Mouse (Mus musculus): Measurements from ENCODE around the gene Ankrd23. TPM values are rescaled to one million over a fixed set of nuclear protein-coding genes. Genes with fewer than 3 reads are reported as not detected.

The Ankrd23 gene
- total RNA-seq, 2 experiments from 2014 or later: 6.1 to 7.5 TPM

- DNase-seq (ENCODE audit: low spot score in 2 of 2): peak; percentile 95 to 99
Observed at GRCm38 (mm10) chr1:36546888-36547471, 10.3 kb upstream of the Ankrd23 start, which contains the start of gene Ankrd39. Gene Ankrd39 (minus strand): TSS chr1:36547445.

- no peak for DNase-seq (ENCODE audit: low spot score in 2 of 2)
Observed at GRCm38 (mm10) chr1:36545845-36546600, 9.3 kb upstream of the Ankrd23 start.

GRCm38 (mm10) chr1:36545382-36545781 is 8.7 kb upstream of the Ankrd23 start:
- DNase-seq (ENCODE audit: low spot score in 2 of 2): no peak

GRCm38 (mm10) chr1:36542925-36543324 is 6.2 kb upstream of the Ankrd23 start:
- DNase-seq (ENCODE audit: low spot score in 2 of 2): no peak

- peak in 1 of 2 experiments; percentile 48 for DNase-seq (ENCODE audit: low spot score in 2 of 2)
Observed at GRCm38 (mm10) chr1:36541844-36542243, 5.2 kb upstream of the Ankrd23 start.

- DNase-seq (ENCODE audit: low spot score in 2 of 2): no peak
Observed at GRCm38 (mm10) chr1:36540807-36541206, 4.1 kb upstream of the Ankrd23 start.

- DNase-seq (ENCODE audit: low spot score in 2 of 2): no peak
Observed at GRCm38 (mm10) chr1:36540132-36540531, 3.4 kb upstream of the Ankrd23 start.

- no peak for DNase-seq (ENCODE audit: low spot score in 2 of 2)
Observed at GRCm38 (mm10) chr1:36539186-36539585, 2.5 kb upstream of the Ankrd23 start, which contains the start of gene Gm42417. Gene Gm42417 (minus strand): TSS chr1:36539429.

- DNase-seq (ENCODE audit: low spot score in 2 of 2): no peak
Observed at GRCm38 (mm10) chr1:36538727-36539126, 2.0 kb upstream of the Ankrd23 start.

- DNase-seq (ENCODE audit: low spot score in 2 of 2): no peak
Observed at GRCm38 (mm10) chr1:36536397-36536728, 320 bp downstream of the Ankrd23 start.

- DNase-seq (ENCODE audit: low spot score in 2 of 2): no peak
Observed at GRCm38 (mm10) chr1:36535477-36536396, 946 bp downstream of the Ankrd23 start.

- DNase-seq (ENCODE audit: low spot score in 2 of 2): no peak
Observed at GRCm38 (mm10) chr1:36534595-36535058, 2.1 kb downstream of the Ankrd23 start.

- no peak for DNase-seq (ENCODE audit: low spot score in 2 of 2)
Observed at GRCm38 (mm10) chr1:36533546-36533945, 3.1 kb downstream of the Ankrd23 start.

GRCm38 (mm10) chr1:36531461-36531860 is 5.2 kb downstream of the Ankrd23 start:
- no peak for DNase-seq (ENCODE audit: low spot score in 2 of 2)

GRCm38 (mm10) chr1:36530962-36531361 is 5.7 kb downstream of the Ankrd23 start:
- DNase-seq (ENCODE audit: low spot score in 2 of 2): no peak

- no peak for DNase-seq (ENCODE audit: low spot score in 2 of 2)
Observed at GRCm38 (mm10) chr1:36530485-36530884, 6.2 kb downstream of the Ankrd23 start.

- DNase-seq (ENCODE audit: low spot score in 2 of 2): no peak
Observed at GRCm38 (mm10) chr1:36529875-36530274, 6.8 kb downstream of the Ankrd23 start.

- DNase-seq (ENCODE audit: low spot score in 2 of 2): no peak
Observed at GRCm38 (mm10) chr1:36529274-36529673, 7.4 kb downstream of the Ankrd23 start.

- no peak for DNase-seq (ENCODE audit: low spot score in 2 of 2)
Observed at GRCm38 (mm10) chr1:36528351-36528750, 8.3 kb downstream of the Ankrd23 start.

GRCm38 (mm10) chr1:36526903-36527302 is 9.8 kb downstream of the Ankrd23 start:
- DNase-seq (ENCODE audit: low spot score in 2 of 2): no peak

GRCm38 (mm10) chr1:36525774-36526173 is 10.9 kb downstream of the Ankrd23 start:
- no peak for DNase-seq (ENCODE audit: low spot score in 2 of 2)

GRCm38 (mm10) chr1:36524058-36524457 is 12.6 kb downstream of the Ankrd23 start:
- DNase-seq (ENCODE audit: low spot score in 2 of 2): no peak

Measured in layer of hippocampus, postnatal 14 days (tissue).